Mouse (Mus musculus) heart, postnatal 36 days (tissue): ENCODE results near the gene Gm37240. TPM values are rescaled to one million over a fixed set of nuclear protein-coding genes. Genes with fewer than 3 reads are reported as not detected.

Source experiments
- DNase-seq, 2 experiments: peaks; one replicate each; pipeline ENCODE4 v3.0.0; 2021 to 2022
- intact Hi-C: fragments of 180-260 bp; cut with DNase I; formaldehyde crosslinking; loops from one replicate; pipeline ENCODE4 v1.15.1; 2025
- total RNA-seq, 2 experiments: library from RNA; stranded (reverse); gene quantifications; 2 replicates each; pipeline ENCODE4 v1.2.3; 2021

Gene Gm37240
- total RNA-seq, 2 experiments from 2014 or later: 35.9 to 45.6 TPM

GRCm38 (mm10) chr3:84731403-84732015, 1155.8 kb downstream of the Gm37240 start:
- no peak for DNase-seq
- intact Hi-C loops: no loop called here

GRCm38 (mm10) chr3:84731003-84731402, 1156.3 kb downstream of the Gm37240 start:
- intact Hi-C loops: no loop called here

GRCm38 (mm10) chr3:84729806-84730205, 1157.5 kb downstream of the Gm37240 start:
- intact Hi-C loops: no loop called here
- no peak for DNase-seq

More at GRCm38 (mm10) chr3:84731003-84731402, 1156.3 kb downstream of the Gm37240 start:
- no peak for DNase-seq

GRCm38 (mm10) chr3:84723996-84724395, 1163.3 kb downstream of the Gm37240 start:
- DNase-seq: no peak
- intact Hi-C loops: no loop called here

GRCm38 (mm10) chr3:84722680-84723079, 1164.6 kb downstream of the Gm37240 start:
- DNase-seq: no peak
- intact Hi-C loops: no loop called here

- intact Hi-C loops: no loop called here
- DNase-seq: no peak
Measured at GRCm38 (mm10) chr3:84715073-84715768, 1172.1 kb downstream of the Gm37240 start.

GRCm38 (mm10) chr3:84712941-84713340, 1174.4 kb downstream of the Gm37240 start:
- intact Hi-C loops: no loop called here
- no peak for DNase-seq

GRCm38 (mm10) chr3:84710723-84711122, 1176.6 kb downstream of the Gm37240 start:
- intact Hi-C loops: no loop called here
- DNase-seq: no peak

- intact Hi-C loops: no loop called here
- no peak for DNase-seq
Measured at GRCm38 (mm10) chr3:84709967-84710366, 1177.4 kb downstream of the Gm37240 start.

- intact Hi-C loops: no loop called here
- DNase-seq: no peak
Measured at GRCm38 (mm10) chr3:84709100-84709499, 1178.2 kb downstream of the Gm37240 start.

GRCm38 (mm10) chr3:84708469-84708868, 1178.8 kb downstream of the Gm37240 start:
- DNase-seq: peak; percentile 30 to 36
- intact Hi-C loops: no loop called here

- no peak for DNase-seq
- intact Hi-C loops: no loop called here
Measured at GRCm38 (mm10) chr3:84705224-84705623, 1182.1 kb downstream of the Gm37240 start.

- DNase-seq: no peak
- intact Hi-C loops: no loop called here
Measured at GRCm38 (mm10) chr3:84703083-84703810, 1184.1 kb downstream of the Gm37240 start.

- no peak for DNase-seq
- intact Hi-C loops: no loop called here
Measured at GRCm38 (mm10) chr3:84701964-84702363, 1185.4 kb downstream of the Gm37240 start.

GRCm38 (mm10) chr3:84701509-84701908, 1185.8 kb downstream of the Gm37240 start:
- DNase-seq: no peak
- intact Hi-C loops: no loop called here

- no peak for DNase-seq
- intact Hi-C loops: loop anchor here (10.0 kb wide), 1 partner anchor 118 kb away; the partner anchor contains the start of gene Fbxw7
Measured at GRCm38 (mm10) chr3:84696428-84696917, 1190.8 kb downstream of the Gm37240 start.

- DNase-seq: no peak
- intact Hi-C loops: loop anchor here (10.0 kb wide), 1 partner anchor 119 kb away; the partner anchor contains the start of gene Fbxw7
Measured at GRCm38 (mm10) chr3:84695867-84696361, 1191.4 kb downstream of the Gm37240 start.

- intact Hi-C loops: loop anchor here (10.0 kb wide), 1 partner anchor 119 kb away; the partner anchor contains the start of gene Fbxw7
Measured at GRCm38 (mm10) chr3:84695418-84695817, 1191.9 kb downstream of the Gm37240 start.

GRCm38 (mm10) chr3:84693886-84694285, 1193.4 kb downstream of the Gm37240 start:
- no peak for DNase-seq

More at GRCm38 (mm10) chr3:84695418-84695817, 1191.9 kb downstream of the Gm37240 start:
- no peak for DNase-seq

GRCm38 (mm10) chr3:84692647-84693199, 1194.6 kb downstream of the Gm37240 start:
- intact Hi-C loops: loop anchor here (1.0 to 10.0 kb wide), 5 partner anchors 78 to 214 kb away; partner anchors contain the start of gene Fbxw7
- DNase-seq: peak in 1 of 2 experiments; percentile 38

More at GRCm38 (mm10) chr3:84693886-84694285, 1193.4 kb downstream of the Gm37240 start:
- intact Hi-C loops: loop anchor here (2.0 to 10.0 kb wide), 4 partner anchors 79 to 213 kb away; partner anchors contain the start of gene Fbxw7
